In genomic region chr8:26680891-26681381, GRCm38 (mm10) we compare ENCODE assay signal across 9 mouse cellular contexts.
DNase-seq lines count a peak whose midpoint lies in the region; ATAC-seq and TF ChIP-seq lines count a peak whose summit lies in the region.
"Had no signal": no experiment of that assay in that cellular context is flagged by ENCODE, and none has a peak within 500 bp of the region (broad histone marks: within the 10 kb centered on the region; RNA-seq: fewer than 3 reads in every experiment).

No protein-coding gene starts in this region.

- TF ChIP-seq CTCF in brain, embryonic 14.5 days (IDR thresholded peaks at IDR 0.05; ENCODE audit: borderline replicate concordance, extremely low read depth, insufficient read depth, insufficient read length) = no peak

- TF ChIP-seq POLR2A in brain, embryonic 14.5 days (IDR thresholded peaks at IDR 0.05; ENCODE audit: borderline replicate concordance, extremely low read depth, insufficient read depth, insufficient read length, poor library complexity, severe bottlenecking) = no peak

- peak; percentile 73 for ATAC-seq in cerebellum, adult (ENCODE audit: insufficient number of reproducible peaks, low FRiP score, low TSS enrichment)
- peak; percentile 35; the same call in 1 of the 2 replicates for ATAC-seq in granulocyte monocyte progenitor cell, adult 5-6 weeks (replicated peaks; ENCODE audit: poor library complexity, severe bottlenecking)

- no peak for DNase-seq in cerebellum, postnatal 4 days (ENCODE audit: low spot score in 2 of 2)
- peak; percentile 64 for DNase-seq in brain, embryonic 14.5 days (ENCODE audit: low read depth)
- DNase-seq in lung, postnatal 10 days = peak; percentile 29
- no peak for DNase-seq in embryo, embryonic 10.5 days (ENCODE audit: low spot score)
- DNase-seq in kidney, postnatal 10 days = no peak
- no peak for DNase-seq in kidney, postnatal 4 days
- DNase-seq: thymus, adult 2 months had no signal

Comparison
In these comparisons a context has a peak if more than half of its experiments do, and no peak if none do; other contexts are left out.
1. DNase-seq: peak in brain, embryonic 14.5 days (single experiment) and lung, postnatal 10 days (single experiment); none in cerebellum, postnatal 4 days (0 of 2), embryo, embryonic 10.5 days (single experiment), kidney, postnatal 10 days (single experiment) and kidney, postnatal 4 days (0 of 2).